Mouse (Mus musculus) ES-E14 (cell line): ENCODE results near the gene Phrf1. TPM values are rescaled to one million over a fixed set of nuclear protein-coding genes. Genes with fewer than 3 reads are reported as not detected.

ENCODE experiments used
- DNase-seq: peaks from one replicate; pipeline ENCODE4 v3.0.0-alpha.2; 2013; ENCODE audit warnings: low read depth, low spot score
- H3K27ac ChIP-seq: 2 replicates; pipeline ENCODE4 v1.5.1; 2012; ENCODE audit warnings: low read depth, mild to moderate bottlenecking, low read length, moderate library complexity, mixed read lengths; ENCODE audit not compliant: poor library complexity, insufficient read depth, severe bottlenecking
- H3K36me3 ChIP-seq: 2 replicates; pipeline ENCODE4 v1.6.1; 2012; ENCODE audit warnings: mild to moderate bottlenecking, low read length, moderate library complexity, mixed read lengths; ENCODE audit not compliant: control insufficient read depth, poor library complexity, insufficient read depth, severe bottlenecking
- H3K4me1 ChIP-seq, 2 experiments: fragments of 150-350 bp in 1 of 2; sonication (generic) in 1 of 2; 2 replicates each; pipeline ENCODE4 v1.6.1; 2012; ENCODE audit warnings: low read length in 2 of 2, mild to moderate bottlenecking in 1 of 2, mixed read lengths in 1 of 2; ENCODE audit not compliant: control insufficient read depth in 2 of 2, insufficient read depth in 2 of 2, poor library complexity in 1 of 2
- H3K4me3 ChIP-seq, 2 experiments: fragments of 150-350 bp in 1 of 2; sonication (generic) in 1 of 2; 2 replicates each; pipeline ENCODE4 v1.5.1; 2012; ENCODE audit warnings: low read length in 2 of 2, low read depth in 1 of 2, mild to moderate bottlenecking in 1 of 2, mixed read lengths in 1 of 2; ENCODE audit not compliant: insufficient read depth in 1 of 2, poor library complexity in 1 of 2, severe bottlenecking in 1 of 2
- H3K9ac ChIP-seq: 2 replicates; pipeline ENCODE4 v1.6.1; 2012; ENCODE audit warnings: low read depth, mild to moderate bottlenecking, low read length, mixed read lengths; ENCODE audit not compliant: poor library complexity, insufficient read depth, severe bottlenecking
- H3K9me3 ChIP-seq: fragments of 150-350 bp; sonication (generic); 2 replicates; pipeline ENCODE4 v1.6.1; 2012; ENCODE audit warnings: low read depth, mild to moderate bottlenecking, low read length; ENCODE audit not compliant: control insufficient read depth, insufficient read depth
- CHD2 ChIP-seq: IDR thresholded peaks from 2 replicates; pipeline ENCODE4 v1.6.1; 2014; ENCODE audit warnings: mild to moderate bottlenecking, low read depth, low read length, inconsistent platforms
- HCFC1 ChIP-seq: IDR thresholded peaks from 2 replicates; pipeline ENCODE4 v1.6.1; 2012; ENCODE audit warnings: low read length, inconsistent platforms, borderline replicate concordance; ENCODE audit not compliant: insufficient read depth
- MAFK ChIP-seq: IDR thresholded peaks from 2 replicates; pipeline ENCODE4 v1.6.1; 2014; ENCODE audit warnings: mild to moderate bottlenecking, low read depth, low read length, inconsistent platforms; ENCODE audit not compliant: insufficient read depth
- ZC3H11A ChIP-seq: IDR thresholded peaks from 2 replicates; pipeline ENCODE4 v1.6.1; 2012; ENCODE audit warnings: low read depth, mild to moderate bottlenecking, inconsistent platforms, low read length, borderline replicate concordance
- ZNF384 ChIP-seq: IDR thresholded peaks from 2 replicates; pipeline ENCODE4 v1.6.1; 2012; ENCODE audit warnings: low read depth, low read length, inconsistent platforms
- in situ Hi-C, 2 experiments: fragments of 600-800 bp; cut with MboI; formaldehyde crosslinking; loops; one replicate each; pipeline ENCODE4 v1.15.1; 2025; ENCODE audit warnings: low sequenced_read_pairs in 2 of 2, inconsistent platforms in 1 of 2; ENCODE audit not compliant: unreplicated experiment in 2 of 2
- total RNA-seq: library from RNA; depleted of rRNA; stranded (reverse); fragments of 300-350 nt; gene quantifications from 2 replicates; pipeline ENCODE4 v1.2.3, GENCODE M21; 2012; rRNA removed

The Phrf1 gene
- 101 and 107 TPM in 2 replicates for total RNA-seq

DNA sequence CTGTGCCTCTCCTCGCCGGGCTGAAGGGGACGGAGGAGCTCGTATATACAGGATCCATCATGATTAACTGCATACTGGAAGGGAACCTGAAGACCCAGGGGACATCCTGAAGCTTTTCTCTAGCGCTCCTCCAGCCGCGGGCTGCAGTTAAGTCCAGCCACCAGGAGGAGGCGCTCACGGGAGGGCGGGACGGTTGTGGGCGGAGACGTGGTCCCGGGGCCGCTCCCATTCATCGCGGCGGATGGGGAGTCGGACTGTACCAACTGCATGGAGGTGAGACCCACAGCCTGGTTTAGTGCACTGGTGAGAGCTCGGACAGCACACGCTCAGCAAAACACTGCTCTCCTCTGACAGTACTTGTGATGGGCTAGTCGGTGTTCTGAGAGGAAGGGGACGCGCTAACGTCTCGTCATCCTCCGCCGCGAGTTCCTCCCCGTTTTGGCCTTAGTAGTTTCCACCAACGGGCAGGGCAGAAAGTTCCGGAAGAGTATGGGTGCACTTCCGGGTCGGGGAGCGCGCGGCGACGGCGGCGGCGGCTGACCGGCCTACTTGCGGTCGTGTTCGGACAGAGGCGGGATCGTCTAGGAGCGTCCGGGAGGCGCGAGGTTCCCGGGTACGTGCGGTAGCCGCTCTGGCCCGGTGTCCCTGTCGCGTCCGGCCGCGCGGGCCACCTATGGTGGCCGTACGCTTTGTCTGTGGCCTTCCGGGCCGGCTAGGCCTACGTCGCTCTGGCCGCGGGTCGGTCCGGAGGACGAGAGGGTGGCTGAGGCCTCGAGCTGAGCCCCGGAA, at the start of gene Phrf1:
TSS of gene Phrf1 (plus strand) at position 506 of the 789 bp plus-strand sequence.
- Histone ChIP-seq H3K4me3 (peak within 1 kb of the TSS; percentile 69 to 95), H3K4me1 (peaks cover 0 to 6% of the 10 kb centered on the region in 2 experiments; a peak in 2 of 4 replicates), H3K27ac (peak within 1 kb of the TSS; percentile 97), H3K9me3 (no peaks in the 10 kb centered on the region), H3K9ac (peak within 1 kb of the TSS; percentile 98), H3K36me3 (peaks cover 25% of the 10 kb centered on the region)
- TF ChIP-seq MAFK (0 out of 2 replicates have a peak, but pooled peaks have one; percentile 4), CHD2 (no peak), ZNF384 (no peak), HCFC1 (peak; percentile 74), ZC3H11A (0 out of 2 replicates have a peak, but pooled peaks have one; percentile 19)
- in situ Hi-C loops, result no loop called here
- peak; percentile 86 for DNase-seq

GRCm38 (mm10) chr7:141188194-141188593, 40.4 kb upstream of the Phrf1 start:
- no peak for TF ChIP-seq MAFK
- TF ChIP-seq HCFC1, result no peak
- no peak for DNase-seq
- Histone ChIP-seq H3K4me3 (no peak overlapping the region), H3K27ac (no peak overlapping the region), H3K9me3 (no peaks in the 10 kb centered on the region), H3K9ac (no peak overlapping the region), H3K4me1 (peaks cover 0 to 15% of the 10 kb centered on the region in 2 experiments; a peak in 1 of 4 replicates), H3K36me3 (peaks cover 32% of the 10 kb centered on the region)
- in situ Hi-C loops, result no loop called here

- DNase-seq, result no peak
- in situ Hi-C loops, result no loop called here
- H3K36me3 ChIP-seq, result peaks cover 32% of the 10 kb centered on the region
- H3K4me1 ChIP-seq, result peaks cover 0 to 15% of the 10 kb centered on the region in 2 experiments; a peak in 1 of 4 replicates
- TF ChIP-seq CHD2, result no peak
- no peak for TF ChIP-seq MAFK
- TF ChIP-seq ZC3H11A, result no peak
- no peak for TF ChIP-seq HCFC1
- no peak for TF ChIP-seq ZNF384
- no peaks in the 10 kb centered on the region for H3K9me3 ChIP-seq
- H3K27ac ChIP-seq, result no peak overlapping the region
- H3K9ac ChIP-seq, result no peak overlapping the region
- H3K4me3 ChIP-seq, result no peak overlapping the region
Observed at GRCm38 (mm10) chr7:141188733-141189132, 39.9 kb upstream of the Phrf1 start.

GRCm38 (mm10) chr7:141190220-141190619, 38.4 kb upstream of the Phrf1 start:
- H3K27ac ChIP-seq, result no peak overlapping the region
- peaks cover 0 to 17% of the 10 kb centered on the region in 2 experiments; a peak in 1 of 4 replicates for H3K4me1 ChIP-seq
- TF ChIP-seq ZC3H11A (no peak), CHD2 (no peak), HCFC1 (no peak), MAFK (no peak), ZNF384 (no peak)
- in situ Hi-C loops, result no loop called here
- no peak for DNase-seq
- peaks cover 32% of the 10 kb centered on the region for H3K36me3 ChIP-seq
- H3K9me3 ChIP-seq, result no peaks in the 10 kb centered on the region
- H3K4me3 ChIP-seq, result no peak overlapping the region
- H3K9ac ChIP-seq, result no peak overlapping the region

- H3K27ac ChIP-seq, result no peak overlapping the region
- H3K9me3 ChIP-seq, result no peaks in the 10 kb centered on the region
- H3K9ac ChIP-seq, result no peak overlapping the region
- no peak for DNase-seq
- no peak overlapping the region for H3K4me3 ChIP-seq
- H3K4me1 ChIP-seq, result peaks cover 0 to 17% of the 10 kb centered on the region in 2 experiments; a peak in 1 of 4 replicates
- no peak for TF ChIP-seq ZC3H11A
- no peak for TF ChIP-seq CHD2
- no peak for TF ChIP-seq HCFC1
- no peak for TF ChIP-seq ZNF384
- no peak for TF ChIP-seq MAFK
- in situ Hi-C loops, result no loop called here
- peaks cover 32% of the 10 kb centered on the region for H3K36me3 ChIP-seq
Observed at GRCm38 (mm10) chr7:141191036-141191435, 37.5 kb upstream of the Phrf1 start.
